Mouse (Mus musculus) C2C12 (cell line): ENCODE data around the gene Slc25a39.

ENCODE experiments used
- CTCF ChIP-seq: IDR thresholded peaks from one replicate; pipeline ENCODE4 v1.5.1; 2011; ENCODE audit not compliant: control insufficient read depth, insufficient read depth, insufficient read length
- FOSL1 ChIP-seq: IDR thresholded peaks from one replicate; pipeline ENCODE4 v1.8.0; 2011; ENCODE audit warnings: mild to moderate bottlenecking, low read length; ENCODE audit not compliant: poor library complexity, insufficient read depth, severe bottlenecking
- MYOG ChIP-seq: IDR thresholded peaks from one replicate; pipeline ENCODE4 v1.6.1; 2011; ENCODE audit not compliant: control insufficient read depth, insufficient read length; ENCODE audit errors: extremely low read depth
- USF1 ChIP-seq: IDR thresholded peaks from one replicate; pipeline ENCODE4 v1.6.1; 2011; ENCODE audit warnings: low read depth, mild to moderate bottlenecking, control low read depth, moderate library complexity

DNA sequence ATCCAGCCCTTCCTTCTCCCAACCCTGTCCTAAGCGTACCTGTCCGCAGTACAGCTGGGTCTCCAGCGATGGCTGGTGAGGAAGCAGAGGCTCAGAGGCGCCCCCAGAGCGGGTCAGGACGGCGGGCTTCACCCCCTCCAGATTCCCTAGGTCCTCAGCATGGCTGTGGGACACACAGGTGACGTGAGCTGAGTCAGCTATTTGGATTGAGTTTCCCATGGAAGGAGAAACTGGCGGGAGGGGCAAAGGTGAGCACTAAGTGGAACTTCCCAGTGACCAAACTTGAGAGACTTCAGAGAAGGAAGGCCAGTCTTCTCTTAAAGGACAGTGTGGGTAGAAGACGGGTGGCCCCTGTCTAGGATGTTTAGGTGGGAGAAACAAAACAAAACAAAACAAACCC is 49.4 kb downstream of the Slc25a39 start:
- TF ChIP-seq CTCF (no peak), FOSL1 (no peak), USF1 (no peak), MYOG (no peak)
